Mouse (Mus musculus) T-cell, adult 2 months (primary cell): ENCODE measurements around the gene Mark2.

Experiments used
- DNase-seq: peaks from one replicate; pipeline ENCODE4 v3.0.0; 2022; ENCODE audit warnings: low spot score

The Mark2 gene

GRCm38 (mm10) chr19:7295071-7295658, 46.5 kb downstream of the Mark2 start:
- peak; percentile 85 for DNase-seq

- peak; percentile 21 for DNase-seq
These were observed 47.4 kb downstream of the Mark2 start for GRCm38 (mm10) chr19:7294098-7294876.

- DNase-seq = no peak
These were observed 49.5 kb downstream of the Mark2 start for GRCm38 (mm10) chr19:7291958-7292709.

GRCm38 (mm10) chr19:7289767-7290166, 51.9 kb downstream of the Mark2 start:
- DNase-seq = no peak

DNA sequence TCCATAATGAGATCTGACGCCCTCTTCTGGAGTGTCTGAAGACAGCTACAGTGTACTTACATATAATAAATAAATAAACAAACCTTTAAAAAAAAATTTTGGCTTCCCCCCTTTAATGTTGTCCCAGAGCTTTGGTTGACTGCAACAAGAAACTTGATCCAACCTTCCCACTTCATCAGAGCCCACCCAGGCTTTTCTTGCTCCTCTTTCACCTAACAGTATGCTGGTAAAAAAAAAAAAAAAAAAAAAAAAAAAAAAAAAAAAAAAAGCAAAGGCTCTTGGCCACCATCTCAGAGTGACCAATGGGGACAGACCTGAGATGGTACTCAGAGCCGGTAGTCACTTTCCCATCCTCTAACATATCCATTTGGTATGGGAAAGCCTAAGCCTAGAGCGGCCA, 53.4 kb downstream of the Mark2 start:
- DNase-seq = no peak

- no peak for DNase-seq
These were observed 54.9 kb downstream of the Mark2 start for GRCm38 (mm10) chr19:7286563-7287315.

- no peak for DNase-seq
These were observed 60.9 kb downstream of the Mark2 start for GRCm38 (mm10) chr19:7280557-7281330.

DNA sequence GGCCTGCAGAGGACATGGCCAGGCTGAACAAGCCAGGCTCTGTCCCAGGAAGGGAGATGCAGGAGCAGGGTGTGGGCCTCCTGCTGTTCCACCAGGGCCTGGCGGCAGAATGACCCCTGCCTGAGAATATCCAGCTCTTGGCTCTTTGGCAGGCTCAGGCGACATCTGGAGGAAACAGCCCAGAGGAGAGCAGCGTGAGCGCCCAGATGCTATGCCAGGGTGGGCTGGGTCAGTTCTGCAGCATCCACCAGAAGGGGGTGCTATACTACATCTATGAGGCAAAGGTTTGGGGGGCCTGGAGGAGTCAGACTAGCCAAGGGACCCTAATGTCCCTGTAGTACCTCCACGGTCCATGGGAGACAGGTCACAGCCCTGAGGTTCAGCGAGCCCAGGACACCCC, 62.5 kb downstream of the Mark2 start:
- peak; percentile 46 for DNase-seq

GRCm38 (mm10) chr19:7278200-7278906, 63.3 kb downstream of the Mark2 start:
- DNase-seq = no peak

GRCm38 (mm10) chr19:7276796-7277195, 64.9 kb downstream of the Mark2 start:
- no peak for DNase-seq

DNA sequence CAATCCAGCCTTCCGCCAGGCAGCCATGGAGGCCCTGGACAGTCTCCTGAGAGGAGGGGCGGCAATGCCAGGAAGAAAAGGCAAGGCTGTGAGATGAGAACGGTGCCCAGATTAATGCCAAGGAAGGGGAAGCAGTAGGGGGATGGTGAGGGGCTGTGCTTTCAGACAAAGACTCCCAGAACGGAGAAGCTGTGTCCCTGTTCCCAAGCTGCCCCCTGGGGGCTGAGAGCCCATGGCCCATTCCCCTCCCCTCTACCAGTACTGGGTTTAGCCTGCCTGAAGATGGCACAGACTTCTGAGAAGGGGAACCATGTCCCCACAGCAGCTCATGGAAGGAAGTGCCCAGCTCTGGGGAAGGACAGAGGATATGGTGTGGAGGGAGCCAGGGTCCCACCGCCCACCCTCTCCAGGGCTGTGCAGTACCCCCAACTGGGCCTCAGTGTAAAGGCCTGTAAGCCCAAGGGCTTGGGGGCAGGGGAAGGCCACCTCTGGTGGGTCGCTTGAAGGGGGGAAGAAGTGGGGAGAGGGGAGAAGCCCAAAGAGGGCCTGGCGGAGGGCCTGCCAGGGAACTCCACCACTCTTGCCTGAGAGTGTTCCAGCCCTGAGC, 65.5 kb downstream of the Mark2 start:
- DNase-seq = no peak

GRCm38 (mm10) chr19:7275131-7275789, 66.4 kb downstream of the Mark2 start:
- no peak for DNase-seq

DNA sequence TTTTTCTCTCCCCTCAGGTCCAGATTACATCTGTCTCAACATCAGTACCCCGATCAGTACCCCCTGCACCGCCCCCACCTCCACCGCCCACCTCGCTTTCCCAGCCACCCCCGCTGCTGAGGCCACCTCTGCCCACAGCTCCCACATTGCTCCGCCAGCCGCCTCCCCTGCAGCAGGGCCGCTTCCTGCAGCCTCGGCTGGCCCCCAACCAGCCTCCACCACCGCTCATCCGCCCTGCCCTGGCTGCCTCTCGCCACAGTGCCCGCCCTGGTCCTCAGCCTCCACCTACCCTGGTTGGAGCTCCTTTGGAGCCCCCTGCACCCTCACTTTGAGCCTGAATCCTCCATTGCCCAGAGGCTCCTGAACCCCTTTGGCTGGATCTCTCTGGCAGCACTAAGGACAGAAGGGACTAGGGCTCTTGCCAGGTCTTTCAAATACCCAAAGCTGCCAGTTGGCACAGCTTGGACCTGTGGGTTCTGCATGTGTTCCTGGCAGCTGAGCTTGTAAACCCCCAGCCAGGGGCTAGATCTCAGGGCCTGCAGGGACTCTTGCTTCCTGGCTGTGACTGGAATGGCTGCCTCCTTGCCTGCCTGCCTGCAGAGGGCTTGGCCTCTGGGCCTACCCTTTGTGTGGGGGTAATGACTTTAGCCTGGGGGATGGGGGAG, 67.2 kb downstream of the Mark2 start:
- no peak for DNase-seq

DNA sequence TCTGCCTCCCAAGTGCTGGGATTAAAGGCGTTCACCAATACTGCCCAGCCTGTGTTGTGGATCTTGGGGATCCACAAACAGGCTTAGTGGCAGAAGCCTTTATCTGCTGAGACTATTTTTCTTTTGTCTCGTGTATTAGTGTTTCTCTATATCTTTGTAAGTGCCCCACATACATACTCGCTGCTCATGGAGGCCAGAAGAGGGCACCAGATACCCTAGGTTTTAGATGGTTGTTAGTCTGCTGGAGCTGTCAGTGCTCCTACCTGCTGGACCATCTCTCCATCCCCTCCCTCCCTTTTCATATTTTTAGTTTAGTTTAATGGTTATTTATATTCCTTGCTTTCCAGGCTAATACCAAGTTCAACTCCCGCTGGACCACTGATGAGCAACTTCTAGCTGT, 68.2 kb downstream of the Mark2 start:
- DNase-seq = no peak

DNA sequence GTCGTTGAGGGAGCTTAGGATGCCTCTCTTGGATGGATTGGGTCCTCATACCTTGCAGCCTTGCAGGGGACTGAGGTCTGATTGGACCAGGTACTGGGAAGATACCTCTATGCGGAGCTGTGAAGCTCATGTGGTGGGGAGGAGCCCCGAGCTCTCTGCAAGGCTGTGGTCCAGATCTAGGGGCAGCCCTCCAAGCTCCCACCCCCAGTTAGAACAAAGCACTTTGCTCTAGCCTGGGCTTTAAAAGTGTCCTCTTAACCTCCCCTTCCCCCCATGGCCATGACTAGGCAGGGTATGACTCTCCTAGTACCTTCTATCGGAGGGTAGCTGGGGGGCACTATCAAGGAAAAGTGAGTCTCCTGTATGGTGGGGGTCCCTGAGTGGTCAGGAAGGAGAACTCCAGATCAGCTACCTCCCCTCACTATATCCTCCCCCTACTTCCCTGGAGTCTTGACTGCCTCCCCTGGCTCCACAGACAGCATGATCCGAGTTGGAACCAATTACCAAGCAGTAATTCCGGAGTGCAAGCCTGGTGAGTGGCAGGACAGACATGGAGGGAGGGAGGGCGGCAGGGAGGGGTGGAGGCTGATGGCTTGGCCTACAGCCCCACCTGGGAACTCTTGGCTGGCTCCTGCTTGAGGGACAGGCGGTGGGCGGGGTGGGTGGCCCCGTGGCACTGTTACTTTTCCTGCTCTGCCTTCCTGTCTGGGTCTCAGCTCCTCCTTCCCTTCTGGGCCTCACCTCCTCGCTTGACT, 72.2 kb downstream of the Mark2 start:
- no peak for DNase-seq

DNA sequence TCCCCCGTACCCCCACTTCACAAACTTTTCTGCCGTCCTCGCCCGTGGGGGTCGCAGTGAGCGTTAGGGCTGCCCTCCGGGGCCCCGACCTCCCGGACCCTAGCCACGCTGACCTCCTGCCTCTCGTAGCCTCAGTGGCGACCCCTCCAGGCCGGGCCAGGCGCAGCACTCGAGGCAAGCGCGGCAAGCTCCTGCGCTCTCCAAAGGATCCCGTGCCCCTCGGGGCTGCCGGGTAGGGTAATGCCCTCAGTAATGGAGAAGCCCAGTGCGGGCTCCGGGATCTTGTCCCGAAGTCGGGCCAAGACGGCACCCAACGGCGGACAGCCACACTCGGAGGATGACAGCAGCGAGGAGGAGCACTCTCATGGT, 73.0 kb downstream of the Mark2 start:
- DNase-seq = peak; percentile 70

GRCm38 (mm10) chr19:7267781-7268721, 73.6 kb downstream of the Mark2 start:
- peak; percentile 68 for DNase-seq
